11 mouse cellular contexts compared by ENCODE assay signal in genomic region chr6:99655488-99655887, GRCm38 (mm10). TPM values are rescaled to one million over a fixed set of nuclear protein-coding genes. Genes with fewer than 3 reads are reported as not detected.
DNase-seq lines count a peak whose midpoint lies in the region; ATAC-seq and TF ChIP-seq lines count a peak whose summit lies in the region.
"Had no signal": no experiment of that assay in that cellular context is flagged by ENCODE, and none has a peak within 500 bp of the region (broad histone marks: within the 10 kb centered on the region; RNA-seq: fewer than 3 reads in every experiment).

No protein-coding gene starts in this region.

- ATAC-seq in liver, embryonic 13.5 days (ENCODE audit: low read depth) = no peak
- no peak for ATAC-seq in hindbrain, postnatal 0 days
- ATAC-seq: midbrain, embryonic 15.5 days had no signal

- no peak for TF ChIP-seq CTCF in hindbrain, postnatal 0 days (IDR thresholded peaks at IDR 0.05; ENCODE audit: low read depth)

- H3K9me3 ChIP-seq in liver, embryonic 13.5 days (replicated peaks) = no peaks in the 10 kb centered on the region
- no peaks in the 10 kb centered on the region for H3K9me3 ChIP-seq in hindbrain, postnatal 0 days (ENCODE audit: low read length)
- H3K9me3 ChIP-seq: midbrain, embryonic 15.5 days had no signal

- H3K27me3 ChIP-seq in liver, embryonic 13.5 days = no peaks in the 10 kb centered on the region
- H3K27me3 ChIP-seq in splenic B cell, adult 2 months (ENCODE audit: control insufficient read depth, insufficient read depth, low read length, poor library complexity, severe bottlenecking) = no peaks in the 10 kb centered on the region
- H3K27me3 ChIP-seq in hindbrain, postnatal 0 days (ENCODE audit: insufficient read depth, low read length) = no peaks in the 10 kb centered on the region
- H3K27me3 ChIP-seq: midbrain, embryonic 15.5 days had no signal

- H3K27ac ChIP-seq in liver, embryonic 13.5 days = no peak overlapping the region
- no peak overlapping the region for H3K27ac ChIP-seq in hindbrain, postnatal 0 days
- H3K27ac ChIP-seq: midbrain, embryonic 15.5 days had no signal

- peak; percentile 67 for DNase-seq in CD4-positive helper T cell, adult 2 months (ENCODE audit: low read depth, low spot score)
- peak; percentile 45 for DNase-seq in MEL-GATA-1-ER (ENCODE audit: extremely low read depth, low read depth)
- no peak for DNase-seq in liver, embryonic 13.5 days
- DNase-seq in splenic B cell, adult 2 months (ENCODE audit: low read depth, low spot score) = peak; percentile 38
- DNase-seq in hindbrain, postnatal 0 days (ENCODE audit: low spot score) = no peak
- DNase-seq in kidney, adult 18-20 months = no peak
- DNase-seq in kidney, postnatal 4 days = no peak
- DNase-seq: embryo, embryonic 11 days; gastrocnemius, postnatal 25 days had no signal

- 12% methylated on average over 7 of the region's 7 CpGs for WGBS in liver, embryonic 13.5 days (ENCODE audit: insufficient replicate concordance)
- WGBS in hindbrain, postnatal 0 days = 57% methylated on average over 7 of the region's 7 CpGs

- H3K36me3 ChIP-seq in liver, embryonic 13.5 days = no peaks in the 10 kb centered on the region
- H3K36me3 ChIP-seq in splenic B cell, adult 2 months (ENCODE audit: control insufficient read depth, insufficient read depth, low read length, poor library complexity, severe bottlenecking) = no peaks in the 10 kb centered on the region
- no peaks in the 10 kb centered on the region for H3K36me3 ChIP-seq in hindbrain, postnatal 0 days (ENCODE audit: insufficient read depth, low read length)
- H3K36me3 ChIP-seq: midbrain, embryonic 15.5 days had no signal

- H3K4me3 ChIP-seq in liver, embryonic 13.5 days (replicated peaks) = no peak overlapping the region; the same call in 1 of the 2 replicates
- H3K4me3 ChIP-seq in hindbrain, postnatal 0 days (ENCODE audit: low read length) = no peak overlapping the region
- H3K4me3 ChIP-seq: midbrain, embryonic 15.5 days had no signal

- no peaks in the 10 kb centered on the region for H3K4me1 ChIP-seq in liver, embryonic 13.5 days (replicated peaks)
- H3K4me1 ChIP-seq in hindbrain, postnatal 0 days (ENCODE audit: insufficient read depth, low read length) = peaks cover 2% of the 10 kb centered on the region; the same call in 1 of the 2 replicates

- 0 out of 2 replicates have a peak overlapping the region, but pooled peaks have one; percentile 23 for H3K4me2 ChIP-seq in liver, embryonic 13.5 days
- no peak overlapping the region for H3K4me2 ChIP-seq in hindbrain, postnatal 0 days (ENCODE audit: low read depth, low read length)
- H3K4me2 ChIP-seq: midbrain, embryonic 15.5 days had no signal

- H3K9ac ChIP-seq in liver, embryonic 13.5 days = no peak overlapping the region
- H3K9ac ChIP-seq in hindbrain, postnatal 0 days (replicated peaks; ENCODE audit: low read length) = no peak overlapping the region
- H3K9ac ChIP-seq: midbrain, embryonic 15.5 days had no signal

RNA-seq across cellular contexts. Expression of gene Eif4e3, which starts 11.1 kb away (rescaled TPM):
- 1.9 TPM in 2 replicates for polyA plus RNA-seq in liver, embryonic 13.5 days (2015; fragmentation: Nextera tagmentation; extraction: Ambion mirVana)
- total RNA-seq in hindbrain, postnatal 0 days (2014; rRNA removed) = 6.5 and 6.7 TPM in 2 replicates
- 6.5 and 6.6 TPM in 2 replicates for polyA plus RNA-seq in hindbrain, postnatal 0 days (2015; fragmentation: Nextera tagmentation; extraction: Ambion mirVana)
- total RNA-seq: MEL had no signal

RNA-seq across cellular contexts. Expression of gene Gm20696, which starts 11.1 kb away (rescaled TPM):
- 0.42 and 0.58 TPM in 2 replicates for polyA plus RNA-seq in liver, embryonic 13.5 days (2015; fragmentation: Nextera tagmentation; extraction: Ambion mirVana)
- total RNA-seq in hindbrain, postnatal 0 days (2014; rRNA removed) = 2.9 and 3.6 TPM in 2 replicates
- polyA plus RNA-seq in hindbrain, postnatal 0 days (2015; fragmentation: Nextera tagmentation; extraction: Ambion mirVana) = 2.3 and 2.5 TPM in 2 replicates

RNA-seq across cellular contexts. Expression of gene Gpr27, which starts 37.0 kb away (rescaled TPM):
- polyA plus RNA-seq in liver, embryonic 13.5 days (2015; fragmentation: Nextera tagmentation; extraction: Ambion mirVana) = 0.05 and 0.13 TPM in 2 replicates
- total RNA-seq in hindbrain, postnatal 0 days (2014; rRNA removed) = 71.2 and 101 TPM in 2 replicates
- polyA plus RNA-seq in hindbrain, postnatal 0 days (2015; fragmentation: Nextera tagmentation; extraction: Ambion mirVana) = 18.8 and 19.8 TPM in 2 replicates
- total RNA-seq: MEL had no signal

Comparison
In these comparisons a context has a peak if more than half of its experiments do, and no peak if none do; other contexts are left out.
1. DNase-seq: peak in CD4-positive helper T cell, adult 2 months (single experiment), MEL-GATA-1-ER (single experiment) and splenic B cell, adult 2 months (single experiment); none in liver, embryonic 13.5 days (single experiment), hindbrain, postnatal 0 days (single experiment), kidney, adult 18-20 months (single experiment) and kidney, postnatal 4 days (0 of 2).
2. RNA of gene Gpr27, which starts 37.0 kb away (polyA plus RNA-seq): 18.8 to 19.8 TPM in hindbrain, postnatal 0 days; 0.05 to 0.13 TPM in liver, embryonic 13.5 days; every median in the first group is over 10 times any median in the second.